Mouse (Mus musculus): Measurements from ENCODE around the gene Olfr1102. TPM values are rescaled to one million over a fixed set of nuclear protein-coding genes. Genes with fewer than 3 reads are reported as not detected.

Olfr1102 gene
- not detected in 2 replicates for polyA plus RNA-seq (2016; fragmentation: Nextera tagmentation; extraction: Ambion mirVana)

GRCm38 (mm10) chr2:86998098-86998497, at the start of gene Olfr1102:
Gene Olfr1102, plus strand, starts transcription at chr2:86998398.
- Histone ChIP-seq H3K9me3 (replicated peaks) (no peaks in the 10 kb centered on the region), H3K27me3 (ENCODE audit: low read depth, poor library complexity, severe bottlenecking) (no peaks in the 10 kb centered on the region), H3K4me3 (no peak within 1 kb of the TSS), H3K27ac (replicated peaks) (no peak within 1 kb of the TSS), H3K4me1 (no peaks in the 10 kb centered on the region), H3K36me3 (no peaks in the 10 kb centered on the region)
- DNase-seq (ENCODE audit: low spot score) = no peak

- DNase-seq (ENCODE audit: low spot score) = no peak
- 91% methylated on average over 1 of the region's 1 CpGs for WGBS
- Histone ChIP-seq H3K27me3 (ENCODE audit: low read depth, poor library complexity, severe bottlenecking) (no peaks in the 10 kb centered on the region), H3K36me3 (no peaks in the 10 kb centered on the region), H3K4me3 (no peak within 1 kb of the TSS), H3K27ac (replicated peaks) (no peak within 1 kb of the TSS), H3K4me1 (no peaks in the 10 kb centered on the region), H3K9me3 (replicated peaks) (no peaks in the 10 kb centered on the region)
Measured at GRCm38 (mm10) chr2:86960593-86960992, 37.6 kb upstream of the Olfr1102 start, which contains the start of gene Olfr1099. Gene Olfr1099, minus strand, starts transcription at chr2:86960693.

GRCm38 (mm10) chr2:86979854-86980253, 18.3 kb upstream of the Olfr1102 start, which contains the start of gene Olfr1100:
Gene Olfr1100, minus strand, starts transcription at chr2:86979954.
- WGBS = 85% methylated on average over 3 of the region's 3 CpGs
- Histone ChIP-seq H3K9me3 (replicated peaks) (no peaks in the 10 kb centered on the region), H3K27ac (replicated peaks) (no peak within 1 kb of the TSS), H3K27me3 (ENCODE audit: low read depth, poor library complexity, severe bottlenecking) (no peaks in the 10 kb centered on the region), H3K4me1 (no peaks in the 10 kb centered on the region), H3K4me3 (no peak within 1 kb of the TSS), H3K36me3 (no peaks in the 10 kb centered on the region)
- DNase-seq (ENCODE audit: low spot score) = no peak

- DNase-seq (ENCODE audit: low spot score) = no peak
- no peak within 1 kb of the TSS for H3K4me3 ChIP-seq
- no peaks in the 10 kb centered on the region for H3K4me1 ChIP-seq
- no peaks in the 10 kb centered on the region for H3K27me3 ChIP-seq (ENCODE audit: low read depth, poor library complexity, severe bottlenecking)
- 89% methylated on average over 3 of the region's 3 CpGs for WGBS
- no peaks in the 10 kb centered on the region for H3K36me3 ChIP-seq
- H3K9me3 ChIP-seq (replicated peaks) = no peaks in the 10 kb centered on the region
- no peak within 1 kb of the TSS for H3K27ac ChIP-seq (replicated peaks)
Measured at GRCm38 (mm10) chr2:86991121-86991520, 7.1 kb upstream of the Olfr1102 start, which contains the start of gene Olfr1101. Gene Olfr1101, minus strand, starts transcription at chr2:86991221.

- 83% methylated on average over 1 of the region's 1 CpGs for WGBS
- DNase-seq (ENCODE audit: low spot score) = no peak
- no peaks in the 10 kb centered on the region for H3K27me3 ChIP-seq (ENCODE audit: low read depth, poor library complexity, severe bottlenecking)
- no peaks in the 10 kb centered on the region for H3K9me3 ChIP-seq (replicated peaks)
- H3K4me3 ChIP-seq = no peak within 1 kb of the TSS
- H3K36me3 ChIP-seq = no peaks in the 10 kb centered on the region
- H3K27ac ChIP-seq (replicated peaks) = no peak within 1 kb of the TSS
- H3K4me1 ChIP-seq = no peaks in the 10 kb centered on the region
Measured at GRCm38 (mm10) chr2:87026980-87027379, 28.8 kb downstream of the Olfr1102 start, which contains the start of gene Olfr1104. Gene Olfr1104, minus strand, starts transcription at chr2:87027080.

GRCm38 (mm10) chr2:87036431-87036830, 38.2 kb downstream of the Olfr1102 start, which contains the start of gene Olfr1105:
Gene Olfr1105, minus strand, starts transcription at chr2:87036531.
- Histone ChIP-seq H3K4me3 (no peak within 1 kb of the TSS), H3K4me1 (no peaks in the 10 kb centered on the region), H3K27ac (replicated peaks) (no peak within 1 kb of the TSS), H3K9me3 (replicated peaks) (no peaks in the 10 kb centered on the region), H3K27me3 (ENCODE audit: low read depth, poor library complexity, severe bottlenecking) (no peaks in the 10 kb centered on the region), H3K36me3 (no peaks in the 10 kb centered on the region)
- DNase-seq (ENCODE audit: low spot score) = no peak

GRCm38 (mm10) chr2:87052173-87052572, 54.0 kb downstream of the Olfr1102 start, which contains the start of gene Olfr1106:
Gene Olfr1106, minus strand, starts transcription at chr2:87052273.
- no peaks in the 10 kb centered on the region for H3K4me1 ChIP-seq
- no peaks in the 10 kb centered on the region for H3K27me3 ChIP-seq (ENCODE audit: low read depth, poor library complexity, severe bottlenecking)
- 89% methylated on average over 1 of the region's 1 CpGs for WGBS
- DNase-seq (ENCODE audit: low spot score) = no peak
- no peak within 1 kb of the TSS for H3K4me3 ChIP-seq
- no peaks in the 10 kb centered on the region for H3K36me3 ChIP-seq
- H3K27ac ChIP-seq (replicated peaks) = no peak within 1 kb of the TSS
- no peaks in the 10 kb centered on the region for H3K9me3 ChIP-seq (replicated peaks)

Other genes starting within 250 kb of the Olfr1102 start
- gene Olfr1090, start 239.4 kb upstream of the Olfr1102 start, polyA plus RNA-seq (2016; fragmentation: Nextera tagmentation; extraction: Ambion mirVana) = not detected in 2 replicates
- not detected in 2 replicates for gene Olfr1093, start 215.9 kb upstream of the Olfr1102 start, polyA plus RNA-seq (2016; fragmentation: Nextera tagmentation; extraction: Ambion mirVana)
- gene Olfr141, start 188.4 kb upstream of the Olfr1102 start, polyA plus RNA-seq (2016; fragmentation: Nextera tagmentation; extraction: Ambion mirVana) = not detected in 2 replicates
- gene Olfr1094, start 173.7 kb upstream of the Olfr1102 start, polyA plus RNA-seq (2016; fragmentation: Nextera tagmentation; extraction: Ambion mirVana) = not detected in 2 replicates
- not detected in 2 replicates for gene Olfr1095, start 146.7 kb upstream of the Olfr1102 start, polyA plus RNA-seq (2016; fragmentation: Nextera tagmentation; extraction: Ambion mirVana)
- gene Gm13723, start 123.6 kb upstream of the Olfr1102 start, polyA plus RNA-seq (2016; fragmentation: Nextera tagmentation; extraction: Ambion mirVana) = not detected in 2 replicates
- not detected in 2 replicates for gene Olfr1097, start 106.2 kb upstream of the Olfr1102 start, polyA plus RNA-seq (2016; fragmentation: Nextera tagmentation; extraction: Ambion mirVana)
- not detected in 2 replicates for gene Olfr1098, start 73.9 kb upstream of the Olfr1102 start, polyA plus RNA-seq (2016; fragmentation: Nextera tagmentation; extraction: Ambion mirVana)
- gene Olfr1099, start 37.7 kb upstream of the Olfr1102 start, polyA plus RNA-seq (2016; fragmentation: Nextera tagmentation; extraction: Ambion mirVana) = not detected in 2 replicates
- gene Olfr1100, start 18.4 kb upstream of the Olfr1102 start, polyA plus RNA-seq (2016; fragmentation: Nextera tagmentation; extraction: Ambion mirVana) = not detected in 2 replicates
- gene Olfr1101, start 7.2 kb upstream of the Olfr1102 start, polyA plus RNA-seq (2016; fragmentation: Nextera tagmentation; extraction: Ambion mirVana) = not detected in 2 replicates
- gene Olfr1104, start 28.7 kb downstream of the Olfr1102 start, polyA plus RNA-seq (2016; fragmentation: Nextera tagmentation; extraction: Ambion mirVana) = not detected in 2 replicates
- not detected in 2 replicates for gene Olfr1105, start 38.1 kb downstream of the Olfr1102 start, polyA plus RNA-seq (2016; fragmentation: Nextera tagmentation; extraction: Ambion mirVana)
- not detected in 2 replicates for gene Olfr1106, start 53.9 kb downstream of the Olfr1102 start, polyA plus RNA-seq (2016; fragmentation: Nextera tagmentation; extraction: Ambion mirVana)
- not detected in 2 replicates for gene Olfr1107, start 77.4 kb downstream of the Olfr1102 start, polyA plus RNA-seq (2016; fragmentation: Nextera tagmentation; extraction: Ambion mirVana)
- not detected in 2 replicates for gene Olfr1109, start 97.6 kb downstream of the Olfr1102 start, polyA plus RNA-seq (2016; fragmentation: Nextera tagmentation; extraction: Ambion mirVana)
- gene Olfr259, start 116.2 kb downstream of the Olfr1102 start, polyA plus RNA-seq (2016; fragmentation: Nextera tagmentation; extraction: Ambion mirVana) = not detected in 2 replicates
- not detected in 2 replicates for gene Olfr1110, start 141.9 kb downstream of the Olfr1102 start, polyA plus RNA-seq (2016; fragmentation: Nextera tagmentation; extraction: Ambion mirVana)
- gene Olfr1111, start 154.2 kb downstream of the Olfr1102 start, polyA plus RNA-seq (2016; fragmentation: Nextera tagmentation; extraction: Ambion mirVana) = not detected in 2 replicates
- gene Olfr1112, start 189.4 kb downstream of the Olfr1102 start, polyA plus RNA-seq (2016; fragmentation: Nextera tagmentation; extraction: Ambion mirVana) = not detected in 2 replicates
- not detected in 2 replicates for gene Olfr1113, start 210.6 kb downstream of the Olfr1102 start, polyA plus RNA-seq (2016; fragmentation: Nextera tagmentation; extraction: Ambion mirVana)
- gene Olfr1115, start 249.6 kb downstream of the Olfr1102 start, polyA plus RNA-seq (2016; fragmentation: Nextera tagmentation; extraction: Ambion mirVana) = not detected in 2 replicates